Mouse (Mus musculus): ENCODE results near the gene Arl6ip4. TPM values are rescaled to one million over a fixed set of nuclear protein-coding genes. Genes with fewer than 3 reads are reported as not detected.

Arl6ip4 gene
- polyA plus RNA-seq, 1 experiment from 2014 or later: 87.7 TPM

- Histone ChIP-seq H3K9ac (replicated peaks) (no peak overlapping the region), H3K27ac (replicated peaks) (no peak overlapping the region), H3K4me2 (no peak overlapping the region), H3K4me1 (peaks cover 27% of the 10 kb centered on the region), H3K9me3 (replicated peaks) (no peaks in the 10 kb centered on the region), H3K27me3 (replicated peaks) (no peaks in the 10 kb centered on the region), H3K36me3 (no peaks in the 10 kb centered on the region), H3K4me3 (replicated peaks) (no peak overlapping the region)
- no peak for ATAC-seq (ENCODE audit: low FRiP score)
- WGBS: 54% methylated on average over 7 of the region's 7 CpGs
Observed at GRCm38 (mm10) chr5:124159453-124159852, 43.6 kb downstream of the Arl6ip4 start.

- no peak overlapping the region for H3K9ac ChIP-seq (replicated peaks)
- H3K4me1 ChIP-seq: peaks cover 51% of the 10 kb centered on the region
- ATAC-seq (ENCODE audit: low FRiP score): no peak
- H3K36me3 ChIP-seq: no peaks in the 10 kb centered on the region
- peak overlapping the region; percentile 43; the same call in 1 of the 2 replicates for H3K27ac ChIP-seq (replicated peaks)
- no peaks in the 10 kb centered on the region for H3K27me3 ChIP-seq (replicated peaks)
- 32% methylated on average over 10 of the region's 10 CpGs for WGBS
- H3K9me3 ChIP-seq (replicated peaks): no peaks in the 10 kb centered on the region
- H3K4me2 ChIP-seq: no peak overlapping the region
- no peak overlapping the region for H3K4me3 ChIP-seq (replicated peaks)
Observed at GRCm38 (mm10) chr5:124161831-124162230, 45.9 kb downstream of the Arl6ip4 start.

- peak overlapping the region; percentile 43; the same call in 1 of the 2 replicates for H3K27ac ChIP-seq (replicated peaks)
- H3K4me1 ChIP-seq: peaks cover 59% of the 10 kb centered on the region
- H3K4me2 ChIP-seq: no peak overlapping the region
- no peaks in the 10 kb centered on the region for H3K27me3 ChIP-seq (replicated peaks)
- H3K4me3 ChIP-seq (replicated peaks): no peak overlapping the region
- no peaks in the 10 kb centered on the region for H3K36me3 ChIP-seq
- H3K9me3 ChIP-seq (replicated peaks): no peaks in the 10 kb centered on the region
- WGBS: 44% methylated on average over 5 of the region's 5 CpGs
- ATAC-seq (ENCODE audit: low FRiP score): peak; percentile 48; the same call in 1 of the 2 replicates
- H3K9ac ChIP-seq (replicated peaks): no peak overlapping the region
Observed at GRCm38 (mm10) chr5:124162577-124162976, 46.7 kb downstream of the Arl6ip4 start.

- 61% methylated on average over 11 of the region's 11 CpGs for WGBS
- no peaks in the 10 kb centered on the region for H3K9me3 ChIP-seq (replicated peaks)
- no peak for ATAC-seq (ENCODE audit: low FRiP score)
- no peaks in the 10 kb centered on the region for H3K27me3 ChIP-seq (replicated peaks)
- H3K4me1 ChIP-seq: peaks cover 67% of the 10 kb centered on the region
- H3K4me3 ChIP-seq (replicated peaks): no peak overlapping the region
- no peak overlapping the region for H3K9ac ChIP-seq (replicated peaks)
- no peaks in the 10 kb centered on the region for H3K36me3 ChIP-seq
- H3K4me2 ChIP-seq: no peak overlapping the region
- H3K27ac ChIP-seq (replicated peaks): no peak overlapping the region
Observed at GRCm38 (mm10) chr5:124163445-124163844, 47.6 kb downstream of the Arl6ip4 start.

DNA sequence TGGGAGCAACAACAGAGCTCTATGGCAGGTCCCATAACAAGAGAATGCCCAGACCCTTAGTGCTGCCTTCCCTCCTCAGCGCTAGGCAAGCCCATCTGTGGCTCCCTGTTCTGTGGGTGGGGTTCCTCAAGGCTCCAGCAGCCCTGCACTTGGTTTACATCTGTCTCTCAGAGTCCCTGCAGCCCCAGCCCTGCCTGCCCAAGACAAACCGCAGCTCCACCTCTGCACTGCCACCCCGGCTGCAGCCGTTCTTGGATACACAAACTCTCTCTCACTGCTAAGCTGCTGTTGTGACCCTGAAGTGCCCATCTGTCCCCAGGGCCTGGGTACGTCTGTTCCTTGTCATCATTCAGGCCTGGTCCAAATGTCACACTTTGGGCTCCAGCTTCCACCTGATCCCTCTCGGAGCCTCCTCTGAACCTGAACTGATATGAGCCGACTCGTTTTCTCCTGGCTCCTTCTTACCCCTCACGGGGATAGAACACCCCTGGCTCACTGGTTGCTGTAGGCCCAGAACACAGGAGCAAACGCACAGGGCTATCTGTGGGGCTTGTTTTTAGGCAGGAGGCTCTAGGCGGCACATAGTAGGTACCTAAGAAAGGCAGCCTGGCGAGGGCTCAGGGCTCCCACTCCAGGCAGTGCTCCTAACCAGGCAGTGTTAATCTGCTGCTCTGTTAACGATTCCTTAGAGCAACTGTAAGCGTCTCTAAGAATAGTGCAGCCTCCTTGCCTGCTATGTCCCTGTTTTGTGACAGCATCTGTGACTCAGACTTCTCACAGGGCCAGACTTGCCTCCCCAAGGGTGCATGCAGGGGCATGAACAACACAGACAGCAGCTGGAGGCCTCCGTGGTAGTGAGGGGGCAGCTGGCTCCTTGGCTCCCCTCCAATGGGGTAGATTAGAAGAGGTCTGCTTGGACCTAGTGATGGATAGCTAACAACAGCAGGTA is 50.0 kb downstream of the Arl6ip4 start:
- Histone ChIP-seq H3K4me1 (peaks cover 72% of the 10 kb centered on the region), H3K4me3 (replicated peaks) (no peak overlapping the region), H3K27me3 (replicated peaks) (no peaks in the 10 kb centered on the region), H3K4me2 (no peak overlapping the region), H3K9ac (replicated peaks) (no peak overlapping the region), H3K9me3 (replicated peaks) (no peaks in the 10 kb centered on the region), H3K27ac (replicated peaks) (peak overlapping the region; percentile 75), H3K36me3 (no peaks in the 10 kb centered on the region)
- WGBS: 23% methylated on average over 15 of the region's 15 CpGs
- ATAC-seq (ENCODE audit: low FRiP score): peak; percentile 9; the same call in 1 of the 2 replicates

DNA sequence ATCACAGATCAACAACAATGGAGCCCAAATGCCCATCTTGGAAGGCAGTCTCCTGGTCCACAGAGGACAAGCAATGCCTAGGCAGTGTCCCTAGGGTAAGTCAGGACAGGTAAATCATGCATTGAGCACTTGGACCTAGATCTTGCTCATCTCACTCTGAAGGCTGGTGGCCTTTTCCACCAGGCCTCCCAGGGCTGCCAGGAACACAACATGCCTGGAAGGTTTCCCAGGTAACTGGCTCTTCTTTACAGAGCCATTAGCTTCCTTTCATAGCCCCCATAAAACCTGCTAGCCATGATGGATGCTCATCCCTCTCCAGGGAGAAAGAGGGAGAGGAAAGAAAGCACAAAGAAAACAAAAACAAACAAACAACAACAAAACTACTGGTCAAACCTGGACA is 50.9 kb downstream of the Arl6ip4 start:
- Histone ChIP-seq H3K27ac (replicated peaks) (peak overlapping the region; percentile 75), H3K9ac (replicated peaks) (no peak overlapping the region), H3K36me3 (no peaks in the 10 kb centered on the region), H3K9me3 (replicated peaks) (no peaks in the 10 kb centered on the region), H3K4me1 (peaks cover 73% of the 10 kb centered on the region), H3K4me2 (0 out of 2 replicates have a peak overlapping the region, but pooled peaks have one; percentile 5), H3K27me3 (replicated peaks) (no peaks in the 10 kb centered on the region), H3K4me3 (replicated peaks) (no peak overlapping the region)
- ATAC-seq (ENCODE audit: low FRiP score): no peak

GRCm38 (mm10) chr5:124167621-124168020 is 51.7 kb downstream of the Arl6ip4 start:
- WGBS: 40% methylated on average over 10 of the region's 10 CpGs
- no peaks in the 10 kb centered on the region for H3K9me3 ChIP-seq (replicated peaks)
- H3K36me3 ChIP-seq: no peaks in the 10 kb centered on the region
- H3K4me3 ChIP-seq (replicated peaks): no peak overlapping the region
- no peak for ATAC-seq (ENCODE audit: low FRiP score)
- no peak overlapping the region for H3K9ac ChIP-seq (replicated peaks)
- H3K27ac ChIP-seq (replicated peaks): 0 out of 2 replicates have a peak overlapping the region, but pooled peaks have one; percentile 75
- no peak overlapping the region for H3K4me2 ChIP-seq
- no peaks in the 10 kb centered on the region for H3K27me3 ChIP-seq (replicated peaks)
- peaks cover 72% of the 10 kb centered on the region for H3K4me1 ChIP-seq

Other genes starting within 250 kb of the Arl6ip4 start
- gene Hcar1, start 236.1 kb upstream of the Arl6ip4 start, polyA plus RNA-seq (2015; fragmentation: Nextera tagmentation; extraction: Ambion mirVana): 0.49 and 0.65 TPM in 2 replicates
- gene Denr, start 208.9 kb upstream of the Arl6ip4 start, polyA plus RNA-seq (2015; fragmentation: Nextera tagmentation; extraction: Ambion mirVana): 120 and 123 TPM in 2 replicates
- 4.3 and 5.9 TPM in 2 replicates for gene Gm43518, start 188.7 kb upstream of the Arl6ip4 start, polyA plus RNA-seq (2015; fragmentation: Nextera tagmentation; extraction: Ambion mirVana)
- 5.0 and 6.6 TPM in 2 replicates for gene Ccdc62, start 185.4 kb upstream of the Arl6ip4 start, polyA plus RNA-seq (2015; fragmentation: Nextera tagmentation; extraction: Ambion mirVana)
- gene Hip1r, start 142.5 kb upstream of the Arl6ip4 start, polyA plus RNA-seq (2015; fragmentation: Nextera tagmentation; extraction: Ambion mirVana): 24.1 and 31.0 TPM in 2 replicates
- 48.8 and 50.4 TPM in 2 replicates for gene Vps37b, start 83.8 kb upstream of the Arl6ip4 start, polyA plus RNA-seq (2015; fragmentation: Nextera tagmentation; extraction: Ambion mirVana)
- gene Abcb9, start 20.3 kb upstream of the Arl6ip4 start, polyA plus RNA-seq (2015; fragmentation: Nextera tagmentation; extraction: Ambion mirVana): 22.1 and 23.2 TPM in 2 replicates
- gene Ogfod2, start 3.8 kb upstream of the Arl6ip4 start, polyA plus RNA-seq (2015; fragmentation: Nextera tagmentation; extraction: Ambion mirVana): 39.5 and 43.7 TPM in 2 replicates
- gene Pitpnm2, start 133.7 kb downstream of the Arl6ip4 start, polyA plus RNA-seq (2015; fragmentation: Nextera tagmentation; extraction: Ambion mirVana): 8.9 and 9.4 TPM in 2 replicates
- 10.7 and 12.6 TPM in 2 replicates for gene Mphosph9, start 211.9 kb downstream of the Arl6ip4 start, polyA plus RNA-seq (2015; fragmentation: Nextera tagmentation; extraction: Ambion mirVana)
- gene 2810006K23Rik, start 212.0 kb downstream of the Arl6ip4 start, polyA plus RNA-seq (2015; fragmentation: Nextera tagmentation; extraction: Ambion mirVana): 13.4 and 14.4 TPM in 2 replicates
- gene Cdk2ap1, start 247.0 kb downstream of the Arl6ip4 start, polyA plus RNA-seq (2015; fragmentation: Nextera tagmentation; extraction: Ambion mirVana): 49.7 and 89.0 TPM in 2 replicates